Mouse (Mus musculus): ENCODE measurements around the gene Pdzrn4. TPM values are rescaled to one million over a fixed set of nuclear protein-coding genes. Genes with fewer than 3 reads are reported as not detected.
A peak's percentile ranks its signal among the peaks of the same experiment; 100 is the strongest.

The Pdzrn4 gene
- polyA plus RNA-seq, 1 experiment from 2014 or later: 7.8 TPM

GRCm38 (mm10) chr15:92558592-92558991, 161.9 kb downstream of the Pdzrn4 start:
- H3K27me3 ChIP-seq (ENCODE audit: control insufficient read depth, insufficient read depth, low read length): no peaks in the 10 kb centered on the region
- ATAC-seq (ENCODE audit: low FRiP score): no peak
- H3K9me3 ChIP-seq (ENCODE audit: control insufficient read depth, low read length): no peaks in the 10 kb centered on the region
- no peak overlapping the region for H3K9ac ChIP-seq (ENCODE audit: low read length)
- H3K4me1 ChIP-seq (ENCODE audit: control insufficient read depth, insufficient read depth, low read length): no peaks in the 10 kb centered on the region
- no peak overlapping the region for H3K4me2 ChIP-seq
- no peak for DNase-seq (ENCODE audit: low spot score, missing footprints)
- H3K27ac ChIP-seq (ENCODE audit: low read depth, low read length): no peak overlapping the region
- H3K4me3 ChIP-seq (ENCODE audit: low read depth, low read length): no peak overlapping the region
- WGBS: 91% methylated on average over 5 of the region's 5 CpGs
- no peaks in the 10 kb centered on the region for H3K36me3 ChIP-seq (ENCODE audit: control insufficient read depth, insufficient read depth, low read length)

- H3K9me3 ChIP-seq (ENCODE audit: control insufficient read depth, low read length): no peaks in the 10 kb centered on the region
- H3K4me3 ChIP-seq (ENCODE audit: low read depth, low read length): no peak overlapping the region
- ATAC-seq (ENCODE audit: low FRiP score) (no peak), DNase-seq (ENCODE audit: low spot score, missing footprints) (no peak)
- H3K36me3 ChIP-seq (ENCODE audit: control insufficient read depth, insufficient read depth, low read length): no peaks in the 10 kb centered on the region
- no peak overlapping the region for H3K27ac ChIP-seq (ENCODE audit: low read depth, low read length)
- no peak overlapping the region for H3K4me2 ChIP-seq
- H3K9ac ChIP-seq (ENCODE audit: low read length): no peak overlapping the region
- no peaks in the 10 kb centered on the region for H3K27me3 ChIP-seq (ENCODE audit: control insufficient read depth, insufficient read depth, low read length)
- H3K4me1 ChIP-seq (ENCODE audit: control insufficient read depth, insufficient read depth, low read length): no peaks in the 10 kb centered on the region
- WGBS: 92% methylated on average over 6 of the region's 6 CpGs
These were observed 165.5 kb downstream of the Pdzrn4 start for GRCm38 (mm10) chr15:92562149-92562548.

GRCm38 (mm10) chr15:92563576-92563975, 166.9 kb downstream of the Pdzrn4 start:
- H3K9me3 ChIP-seq (ENCODE audit: control insufficient read depth, low read length): no peaks in the 10 kb centered on the region
- H3K4me3 ChIP-seq (ENCODE audit: low read depth, low read length): no peak overlapping the region
- ATAC-seq (ENCODE audit: low FRiP score) (no peak), DNase-seq (ENCODE audit: low spot score, missing footprints) (peak; percentile 54)
- no peak overlapping the region for H3K27ac ChIP-seq (ENCODE audit: low read depth, low read length)
- no peaks in the 10 kb centered on the region for H3K36me3 ChIP-seq (ENCODE audit: control insufficient read depth, insufficient read depth, low read length)
- no peak overlapping the region for H3K9ac ChIP-seq (ENCODE audit: low read length)
- 76% methylated on average over 2 of the region's 2 CpGs for WGBS
- H3K27me3 ChIP-seq (ENCODE audit: control insufficient read depth, insufficient read depth, low read length): no peaks in the 10 kb centered on the region
- no peak overlapping the region for H3K4me2 ChIP-seq
- no peaks in the 10 kb centered on the region for H3K4me1 ChIP-seq (ENCODE audit: control insufficient read depth, insufficient read depth, low read length)

- peak; percentile 62 for DNase-seq (ENCODE audit: low spot score, missing footprints)
- H3K9me3 ChIP-seq (ENCODE audit: control insufficient read depth, low read length): no peaks in the 10 kb centered on the region
- 66% methylated on average over 3 of the region's 3 CpGs for whole genome bisulfite sequencing
- no peak overlapping the region for H3K4me2 ChIP-seq
- no peak for ATAC-seq (ENCODE audit: low FRiP score)
- peaks cover 3% of the 10 kb centered on the region; the same call in 1 of the 2 replicates for H3K27me3 ChIP-seq (ENCODE audit: control insufficient read depth, insufficient read depth, low read length)
- no peak overlapping the region for H3K27ac ChIP-seq (ENCODE audit: low read depth, low read length)
- H3K4me3 ChIP-seq (ENCODE audit: low read depth, low read length): no peak overlapping the region
- H3K9ac ChIP-seq (ENCODE audit: low read length): no peak overlapping the region
- H3K4me1 ChIP-seq (ENCODE audit: control insufficient read depth, insufficient read depth, low read length): no peaks in the 10 kb centered on the region
- no peaks in the 10 kb centered on the region for H3K36me3 ChIP-seq (ENCODE audit: control insufficient read depth, insufficient read depth, low read length)
These were observed 174.0 kb downstream of the Pdzrn4 start for GRCm38 (mm10) chr15:92570526-92571243.

GRCm38 (mm10) chr15:92571244-92571539, 174.5 kb downstream of the Pdzrn4 start:
- Histone ChIP-seq H3K36me3 (ENCODE audit: control insufficient read depth, insufficient read depth, low read length) (no peaks in the 10 kb centered on the region), H3K4me1 (ENCODE audit: control insufficient read depth, insufficient read depth, low read length) (no peaks in the 10 kb centered on the region), H3K9ac (ENCODE audit: low read length) (no peak overlapping the region), H3K4me3 (ENCODE audit: low read depth, low read length) (no peak overlapping the region), H3K9me3 (ENCODE audit: control insufficient read depth, low read length) (no peaks in the 10 kb centered on the region), H3K27me3 (ENCODE audit: control insufficient read depth, insufficient read depth, low read length) (peaks cover 5% of the 10 kb centered on the region), H3K4me2 (no peak overlapping the region), H3K27ac (ENCODE audit: low read depth, low read length) (no peak overlapping the region)
- DNase-seq (ENCODE audit: low spot score, missing footprints) (peak; percentile 14), ATAC-seq (ENCODE audit: low FRiP score) (no peak)
- 79% methylated on average over 5 of the region's 5 CpGs for WGBS

GRCm38 (mm10) chr15:92577476-92577875, 180.8 kb downstream of the Pdzrn4 start:
- ATAC-seq (ENCODE audit: low FRiP score) (peak; percentile 64), DNase-seq (ENCODE audit: low spot score, missing footprints) (peak; percentile 90)
- peaks cover 9% of the 10 kb centered on the region for H3K4me1 ChIP-seq (ENCODE audit: control insufficient read depth, insufficient read depth, low read length)
- H3K36me3 ChIP-seq (ENCODE audit: control insufficient read depth, insufficient read depth, low read length): no peaks in the 10 kb centered on the region
- no peak overlapping the region for H3K4me3 ChIP-seq (ENCODE audit: low read depth, low read length)
- no peak overlapping the region for H3K9ac ChIP-seq (ENCODE audit: low read length)
- 30% methylated on average over 11 of the region's 11 CpGs for WGBS
- H3K9me3 ChIP-seq (ENCODE audit: control insufficient read depth, low read length): no peaks in the 10 kb centered on the region
- peaks cover 14% of the 10 kb centered on the region for H3K27me3 ChIP-seq (ENCODE audit: control insufficient read depth, insufficient read depth, low read length)
- H3K4me2 ChIP-seq: no peak overlapping the region
- no peak overlapping the region for H3K27ac ChIP-seq (ENCODE audit: low read depth, low read length)

GRCm38 (mm10) chr15:92580217-92580616, 183.5 kb downstream of the Pdzrn4 start:
- Histone ChIP-seq H3K4me2 (no peak overlapping the region), H3K27me3 (ENCODE audit: control insufficient read depth, insufficient read depth, low read length) (peaks cover 12% of the 10 kb centered on the region), H3K4me1 (ENCODE audit: control insufficient read depth, insufficient read depth, low read length) (peaks cover 9% of the 10 kb centered on the region), H3K9me3 (ENCODE audit: control insufficient read depth, low read length) (no peaks in the 10 kb centered on the region), H3K27ac (ENCODE audit: low read depth, low read length) (no peak overlapping the region; the same call in 1 of the 2 replicates), H3K36me3 (ENCODE audit: control insufficient read depth, insufficient read depth, low read length) (no peaks in the 10 kb centered on the region), H3K4me3 (ENCODE audit: low read depth, low read length) (no peak overlapping the region), H3K9ac (ENCODE audit: low read length) (no peak overlapping the region)
- WGBS: 45% methylated on average over 3 of the region's 3 CpGs
- ATAC-seq (ENCODE audit: low FRiP score): peak; percentile 70
- DNase-seq (ENCODE audit: low spot score, missing footprints): no peak

- peaks cover 9% of the 10 kb centered on the region for H3K4me1 ChIP-seq (ENCODE audit: control insufficient read depth, insufficient read depth, low read length)
- H3K9ac ChIP-seq (ENCODE audit: low read length): no peak overlapping the region
- ATAC-seq (ENCODE audit: low FRiP score): peak; percentile 79
- no peaks in the 10 kb centered on the region for H3K9me3 ChIP-seq (ENCODE audit: control insufficient read depth, low read length)
- peaks cover 12% of the 10 kb centered on the region for H3K27me3 ChIP-seq (ENCODE audit: control insufficient read depth, insufficient read depth, low read length)
- WGBS: 48% methylated on average over 9 of the region's 9 CpGs
- no peaks in the 10 kb centered on the region for H3K36me3 ChIP-seq (ENCODE audit: control insufficient read depth, insufficient read depth, low read length)
- peak; percentile 89 for DNase-seq (ENCODE audit: low spot score, missing footprints)
- H3K27ac ChIP-seq (ENCODE audit: low read depth, low read length): no peak overlapping the region
- no peak overlapping the region for H3K4me2 ChIP-seq
- H3K4me3 ChIP-seq (ENCODE audit: low read depth, low read length): no peak overlapping the region
These were observed 184.2 kb downstream of the Pdzrn4 start for GRCm38 (mm10) chr15:92580742-92581383.

GRCm38 (mm10) chr15:92584357-92585138, 187.9 kb downstream of the Pdzrn4 start:
- H3K4me3 ChIP-seq (ENCODE audit: low read depth, low read length): no peak overlapping the region
- H3K9ac ChIP-seq (ENCODE audit: low read length): no peak overlapping the region
- ATAC-seq (ENCODE audit: low FRiP score) (no peak), DNase-seq (ENCODE audit: low spot score, missing footprints) (no peak)
- no peaks in the 10 kb centered on the region for H3K36me3 ChIP-seq (ENCODE audit: control insufficient read depth, insufficient read depth, low read length)
- no peaks in the 10 kb centered on the region for H3K9me3 ChIP-seq (ENCODE audit: control insufficient read depth, low read length)
- H3K4me1 ChIP-seq (ENCODE audit: control insufficient read depth, insufficient read depth, low read length): peaks cover 9% of the 10 kb centered on the region
- WGBS: 85% methylated on average over 14 of the region's 14 CpGs
- no peak overlapping the region for H3K27ac ChIP-seq (ENCODE audit: low read depth, low read length)
- H3K4me2 ChIP-seq: no peak overlapping the region
- H3K27me3 ChIP-seq (ENCODE audit: control insufficient read depth, insufficient read depth, low read length): no peaks in the 10 kb centered on the region
